ENCODE assay signal across 12 mouse cellular contexts in genomic region chr15:25486158-25486557, GRCm38 (mm10).
A peak's percentile ranks its signal among the peaks of the same experiment; 100 is the strongest.
DNase-seq lines count a peak whose midpoint lies in the region; ATAC-seq and TF ChIP-seq lines count a peak whose summit lies in the region.
"Had no signal": no experiment of that assay in that cellular context is flagged by ENCODE, and none has a peak within 500 bp of the region (broad histone marks: within the 10 kb centered on the region; RNA-seq: fewer than 3 reads in every experiment).

No protein-coding gene starts in this region.

- peak; percentile 59 for DNase-seq in hindbrain, embryonic 14.5 days (ENCODE audit: low spot score)
- DNase-seq in 3T3-L1 (ENCODE audit: low read depth, low spot score): peak; percentile 59
- DNase-seq in spleen, postnatal 10 days (ENCODE audit: low spot score in 2 of 2): no peak
- no peak for DNase-seq in adrenal gland, postnatal 36 days

- no peak for ATAC-seq in hindbrain, embryonic 14.5 days (ENCODE audit: low FRiP score)
- ATAC-seq in hindbrain, embryonic 13.5 days (ENCODE audit: low FRiP score): no peak
- peak; percentile 28; the same call in 1 of the 2 replicates for ATAC-seq in limb, embryonic 13.5 days (ENCODE audit: low FRiP score, low read depth)
- ATAC-seq in neural tube, embryonic 15.5 days (ENCODE audit: low FRiP score): no peak

- H3K9me3 ChIP-seq in hindbrain, embryonic 14.5 days (ENCODE audit: control insufficient read depth, low read length): no peaks in the 10 kb centered on the region
- no peaks in the 10 kb centered on the region for H3K9me3 ChIP-seq in hindbrain, embryonic 13.5 days
- H3K9me3 ChIP-seq in E14TG2a.4 (ENCODE audit: low read length): no peaks in the 10 kb centered on the region
- no peaks in the 10 kb centered on the region for H3K9me3 ChIP-seq in limb, embryonic 13.5 days
- no peaks in the 10 kb centered on the region for H3K9me3 ChIP-seq in neural tube, embryonic 15.5 days (replicated peaks)
- H3K9me3 ChIP-seq: embryonic facial prominence, embryonic 13.5 days; neural tube, embryonic 13.5 days; stomach, embryonic 15.5 days had no signal

- no peaks in the 10 kb centered on the region for H3K4me1 ChIP-seq in hindbrain, embryonic 14.5 days (replicated peaks; ENCODE audit: control insufficient read depth, insufficient read depth, low read length)
- H3K4me1 ChIP-seq in hindbrain, embryonic 13.5 days (replicated peaks): no peaks in the 10 kb centered on the region
- no peaks in the 10 kb centered on the region for H3K4me1 ChIP-seq in E14TG2a.4 (replicated peaks; ENCODE audit: low read depth, low read length)
- H3K4me1 ChIP-seq in limb, embryonic 13.5 days: no peaks in the 10 kb centered on the region
- H3K4me1 ChIP-seq in neural tube, embryonic 15.5 days: no peaks in the 10 kb centered on the region
- H3K4me1 ChIP-seq: neural tube, embryonic 13.5 days; stomach, embryonic 15.5 days had no signal

- H3K4me3 ChIP-seq in hindbrain, embryonic 14.5 days (replicated peaks; ENCODE audit: low read length): no peak overlapping the region
- H3K4me3 ChIP-seq in hindbrain, embryonic 13.5 days: no peak overlapping the region
- no peak overlapping the region for H3K4me3 ChIP-seq in E14TG2a.4 (replicated peaks; ENCODE audit: low read length)
- H3K4me3 ChIP-seq in limb, embryonic 13.5 days: no peak overlapping the region
- H3K4me3 ChIP-seq in neural tube, embryonic 15.5 days (replicated peaks): no peak overlapping the region
- H3K4me3 ChIP-seq: embryonic facial prominence, embryonic 13.5 days; neural tube, embryonic 13.5 days; stomach, embryonic 15.5 days had no signal

- no peaks in the 10 kb centered on the region for H3K27me3 ChIP-seq in hindbrain, embryonic 14.5 days (ENCODE audit: control insufficient read depth, insufficient read depth, low read length)
- no peaks in the 10 kb centered on the region for H3K27me3 ChIP-seq in hindbrain, embryonic 13.5 days
- H3K27me3 ChIP-seq in E14TG2a.4 (ENCODE audit: insufficient read depth, low read length): 0 out of 2 replicates have a peak, but pooled peaks cover 2% of the 10 kb centered on the region
- H3K27me3 ChIP-seq in limb, embryonic 13.5 days: no peaks in the 10 kb centered on the region
- H3K27me3 ChIP-seq in neural tube, embryonic 15.5 days (replicated peaks): no peaks in the 10 kb centered on the region
- H3K27me3 ChIP-seq: embryonic facial prominence, embryonic 13.5 days; neural tube, embryonic 13.5 days; stomach, embryonic 15.5 days had no signal

- TF ChIP-seq CTCF in E14TG2a.4 (conservative IDR thresholded peaks at IDR 0.05; ENCODE audit: low read length): peak; percentile 13

- 84% methylated on average over 7 of the region's 7 CpGs for WGBS in hindbrain, embryonic 14.5 days
- WGBS in hindbrain, embryonic 13.5 days: 87% methylated on average over 7 of the region's 7 CpGs
- WGBS in limb, embryonic 13.5 days: 72% methylated on average over 7 of the region's 7 CpGs
- whole genome bisulfite sequencing in neural tube, embryonic 15.5 days: 86% methylated on average over 7 of the region's 7 CpGs

- H3K27ac ChIP-seq in hindbrain, embryonic 14.5 days: no peak overlapping the region
- H3K27ac ChIP-seq in hindbrain, embryonic 13.5 days: no peak overlapping the region
- H3K27ac ChIP-seq in limb, embryonic 13.5 days: no peak overlapping the region
- no peak overlapping the region for H3K27ac ChIP-seq in neural tube, embryonic 15.5 days (replicated peaks)
- H3K27ac ChIP-seq: embryonic facial prominence, embryonic 13.5 days; neural tube, embryonic 13.5 days; stomach, embryonic 15.5 days had no signal

- H3K4me2 ChIP-seq in hindbrain, embryonic 14.5 days (replicated peaks): no peak overlapping the region
- no peak overlapping the region for H3K4me2 ChIP-seq in hindbrain, embryonic 13.5 days
- no peak overlapping the region for H3K4me2 ChIP-seq in limb, embryonic 13.5 days (replicated peaks)
- no peak overlapping the region for H3K4me2 ChIP-seq in neural tube, embryonic 15.5 days
- H3K4me2 ChIP-seq: embryonic facial prominence, embryonic 13.5 days; heart, embryonic 11.5 days; neural tube, embryonic 13.5 days; stomach, embryonic 15.5 days had no signal

- H3K36me3 ChIP-seq in hindbrain, embryonic 14.5 days (replicated peaks; ENCODE audit: control insufficient read depth, insufficient read depth): no peaks in the 10 kb centered on the region
- no peaks in the 10 kb centered on the region for H3K36me3 ChIP-seq in hindbrain, embryonic 13.5 days
- no peaks in the 10 kb centered on the region for H3K36me3 ChIP-seq in E14TG2a.4 (ENCODE audit: insufficient read depth, low read length)
- H3K36me3 ChIP-seq in limb, embryonic 13.5 days: no peaks in the 10 kb centered on the region
- no peaks in the 10 kb centered on the region for H3K36me3 ChIP-seq in neural tube, embryonic 15.5 days
- H3K36me3 ChIP-seq: embryonic facial prominence, embryonic 13.5 days; neural tube, embryonic 13.5 days; stomach, embryonic 15.5 days had no signal

- no peak overlapping the region for H3K9ac ChIP-seq in hindbrain, embryonic 14.5 days
- no peak overlapping the region for H3K9ac ChIP-seq in hindbrain, embryonic 13.5 days
- no peak overlapping the region for H3K9ac ChIP-seq in limb, embryonic 13.5 days
- no peak overlapping the region for H3K9ac ChIP-seq in neural tube, embryonic 15.5 days (replicated peaks)
- H3K9ac ChIP-seq: embryonic facial prominence, embryonic 13.5 days; neural tube, embryonic 13.5 days; stomach, embryonic 15.5 days had no signal

Comparison
In these comparisons a context has a peak if more than half of its experiments do, and no peak if none do; other contexts are left out.
1. DNase-seq: peak in hindbrain, embryonic 14.5 days (single experiment) and 3T3-L1 (single experiment); none in spleen, postnatal 10 days (0 of 2) and adrenal gland, postnatal 36 days (0 of 2).